Mouse (Mus musculus) thymus, adult 2 months (tissue): ENCODE results near the gene Bsn. TPM values are rescaled to one million over a fixed set of nuclear protein-coding genes. Genes with fewer than 3 reads are reported as not detected.

Experiments used
- DNase-seq: peaks from one replicate; pipeline ENCODE4 v3.0.0; 2021
- H3K27ac ChIP-seq: fragments of 200-500 bp; 2 replicates; pipeline ENCODE4 v1.5.1; 2012; ENCODE audit warnings: low read length, control low read depth; ENCODE audit not compliant: control insufficient read depth, insufficient read depth
- H3K27me3 ChIP-seq: fragments of 200-500 bp; 2 replicates; pipeline ENCODE4 v1.6.1; 2012; ENCODE audit warnings: mild to moderate bottlenecking, low read length, moderate library complexity, mixed read lengths; ENCODE audit not compliant: control insufficient read depth, insufficient read depth
- H3K36me3 ChIP-seq: fragments of 200-500 bp; 2 replicates; pipeline ENCODE4 v1.6.1; 2012; ENCODE audit warnings: mild to moderate bottlenecking, low read length, moderate library complexity; ENCODE audit not compliant: control insufficient read depth, insufficient read depth
- H3K4me1 ChIP-seq: fragments of 200-500 bp; replicated peaks from 2 replicates; pipeline ENCODE4 v1.6.1; 2012; ENCODE audit warnings: low read length; ENCODE audit not compliant: control insufficient read depth, insufficient read depth
- H3K4me3 ChIP-seq: fragments of 200-500 bp; 2 replicates; pipeline ENCODE4 v1.5.1; 2012; ENCODE audit warnings: mild to moderate bottlenecking, low read length, control low read depth, moderate library complexity; ENCODE audit not compliant: control insufficient read depth, insufficient read depth
- CTCF ChIP-seq: fragments of 200-500 bp; IDR thresholded peaks from 2 replicates; pipeline ENCODE4 v1.5.1; 2012; ENCODE audit warnings: mild to moderate bottlenecking, control low read depth, low read length, moderate library complexity, borderline replicate concordance; ENCODE audit not compliant: control insufficient read depth, poor library complexity, insufficient read depth; ENCODE audit errors: extremely low read depth
- POLR2A ChIP-seq: fragments of 200-500 bp; IDR thresholded peaks from 2 replicates; pipeline ENCODE4 v1.6.1; 2012; ENCODE audit warnings: mild to moderate bottlenecking, low read length, control low read depth, moderate library complexity; ENCODE audit not compliant: control insufficient read depth, poor library complexity, insufficient read depth; ENCODE audit errors: extremely low read depth
- WGBS: fragments of 180-500 bp; shearing (Covaris S2); methylation state at CpG from one replicate; pipeline ENCODE4 v1.1.7; 2018; 5-methylcytosine and 5-hydroxymethylcytosine counted together
- polyA plus RNA-seq: library from polyadenylated mRNA; depleted of rRNA; stranded (reverse); fragments of >200 nt; gene quantifications from 2 replicates; pipeline ENCODE4 v1.2.3, GENCODE M21; 2012; rRNA removed

Gene Bsn
- 2.6 and 4.3 TPM in 2 replicates for polyA plus RNA-seq

DNA sequence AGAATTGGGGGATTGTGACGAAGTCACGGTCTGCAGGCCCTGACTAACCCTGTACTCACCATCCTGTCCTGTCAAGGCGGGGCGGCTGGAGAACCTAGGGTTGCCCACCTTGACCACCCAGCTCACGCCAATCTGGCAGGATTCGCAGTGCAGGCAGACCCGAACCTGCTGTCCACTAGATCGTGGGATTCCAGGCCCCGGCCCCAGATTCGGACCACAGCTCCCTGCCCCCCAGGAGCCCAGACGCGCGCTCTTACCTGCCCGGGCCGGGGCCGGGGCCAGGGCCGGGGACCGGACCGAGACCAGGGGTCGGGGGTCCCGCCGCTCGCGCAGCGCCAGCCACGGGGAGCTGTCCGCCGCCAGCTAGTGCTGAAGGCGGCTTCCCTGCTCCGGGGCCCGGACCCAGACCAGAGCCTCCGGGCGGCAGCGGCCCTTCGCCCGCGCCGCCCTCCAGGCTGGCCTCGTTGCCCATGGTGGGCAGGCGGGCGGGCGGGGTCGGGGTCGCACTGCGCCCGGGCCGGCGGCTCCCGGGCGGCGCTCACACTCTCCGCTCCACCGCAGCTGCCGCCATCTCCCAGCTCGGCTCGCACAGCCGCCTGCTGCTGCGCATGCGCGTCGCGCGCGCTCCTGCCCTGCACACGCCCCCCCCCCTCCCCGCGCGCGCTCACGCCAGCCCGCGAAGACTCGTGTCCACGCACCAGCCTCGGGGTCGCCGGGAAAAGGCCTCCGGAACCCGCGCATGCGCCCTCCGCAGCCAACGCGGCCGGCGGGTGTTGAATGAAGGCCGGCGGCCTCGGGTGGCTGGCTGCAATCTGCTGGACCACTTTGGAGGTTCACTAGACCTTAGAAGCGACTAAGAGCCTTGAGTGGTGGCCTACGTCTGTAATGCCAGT is at the start of gene Bsn:
Bsn (minus strand) TSS at position 598 of the 893 bp plus-strand sequence.
- TF ChIP-seq POLR2A: no peak
- TF ChIP-seq CTCF: no peak
- H3K27me3 ChIP-seq: peaks cover 13% of the 10 kb centered on the region; the same call in 1 of the 2 replicates
- H3K4me1 ChIP-seq: peaks cover 7% of the 10 kb centered on the region; the same call in 1 of the 2 replicates
- 5% methylated on average over 88 of the region's 91 CpGs for whole genome bisulfite sequencing
- H3K36me3 ChIP-seq: no peaks in the 10 kb centered on the region
- DNase-seq: peak; percentile 60
- no peak within 1 kb of the TSS for H3K27ac ChIP-seq
- H3K4me3 ChIP-seq: peak within 1 kb of the TSS; percentile 41

DNA sequence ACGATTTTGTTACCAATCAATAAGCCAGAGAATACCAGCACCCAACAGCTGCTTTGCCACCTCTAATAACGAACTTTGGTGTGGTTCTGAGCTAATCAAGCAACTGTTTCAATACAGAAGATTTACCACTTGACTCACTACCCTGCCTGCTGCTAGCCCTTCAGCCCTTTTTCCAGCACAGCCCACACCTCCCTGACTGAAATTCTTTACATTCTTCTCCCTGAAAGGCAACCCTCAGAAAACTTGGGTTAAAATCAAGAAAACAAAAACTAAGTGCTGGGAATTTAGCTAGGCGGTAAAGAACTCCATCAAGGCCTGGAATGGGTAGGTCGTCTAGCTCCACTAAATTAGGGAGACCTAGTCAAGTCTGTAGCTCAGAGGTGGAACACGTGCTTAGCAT is 49.8 kb upstream of the Bsn start:
- 98% methylated on average over 5 of the region's 5 CpGs for WGBS
- TF ChIP-seq CTCF (no peak), POLR2A (no peak)
- no peak for DNase-seq
- Histone ChIP-seq H3K27me3 (no peaks in the 10 kb centered on the region), H3K4me1 (peaks cover 3% of the 10 kb centered on the region; the same call in 1 of the 2 replicates), H3K27ac (no peak overlapping the region), H3K4me3 (no peak overlapping the region), H3K36me3 (no peaks in the 10 kb centered on the region)

DNA sequence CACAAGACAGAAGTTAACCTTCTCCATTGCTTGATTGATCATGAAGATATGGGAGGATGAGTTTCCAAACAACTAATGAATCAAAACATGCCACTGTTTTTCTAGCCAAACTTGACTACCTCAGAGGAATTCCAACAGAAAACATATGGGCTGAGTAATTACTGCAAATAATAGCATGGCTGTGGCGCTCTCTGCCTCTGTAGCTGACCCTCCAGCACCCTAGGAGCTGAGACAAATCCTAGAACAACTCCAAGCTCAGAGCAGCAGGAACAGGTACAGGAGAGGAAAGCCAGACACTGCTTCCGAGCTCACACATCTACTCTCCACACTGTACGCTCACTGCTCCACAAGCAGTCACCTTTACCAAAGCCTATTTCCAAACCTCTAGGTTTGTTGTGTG is 48.6 kb upstream of the Bsn start:
- no peak for TF ChIP-seq CTCF
- no peak for TF ChIP-seq POLR2A
- Histone ChIP-seq H3K27ac (no peak overlapping the region), H3K4me3 (no peak overlapping the region), H3K27me3 (no peaks in the 10 kb centered on the region), H3K36me3 (no peaks in the 10 kb centered on the region), H3K4me1 (peaks cover 5% of the 10 kb centered on the region; the same call in 1 of the 2 replicates)
- WGBS: 98% methylated on average over 3 of the region's 3 CpGs
- no peak for DNase-seq

DNA sequence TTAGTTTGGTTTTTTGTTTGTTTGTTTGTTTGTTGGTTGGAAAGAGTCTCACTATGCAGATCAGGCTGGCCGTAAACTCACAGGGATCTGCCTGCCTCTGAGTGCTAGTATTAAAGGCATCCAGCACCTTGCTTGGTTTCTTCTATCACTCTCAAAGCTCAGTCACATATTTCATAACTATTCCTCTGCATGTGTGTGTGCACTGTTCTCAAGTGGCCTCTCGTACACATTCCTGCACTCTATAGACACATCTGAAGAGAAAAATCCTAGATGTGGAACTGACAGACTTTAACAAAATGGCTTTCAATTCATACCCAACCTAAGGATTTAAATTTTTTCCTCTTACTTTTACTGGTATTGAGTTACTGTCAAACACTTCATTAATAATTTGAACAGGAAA is 48.2 kb upstream of the Bsn start:
- no peak overlapping the region for H3K27ac ChIP-seq
- 99% methylated on average over 2 of the region's 2 CpGs for WGBS
- H3K36me3 ChIP-seq: no peaks in the 10 kb centered on the region
- TF ChIP-seq CTCF: no peak
- TF ChIP-seq POLR2A: no peak
- DNase-seq: no peak
- no peaks in the 10 kb centered on the region for H3K27me3 ChIP-seq
- peaks cover 5% of the 10 kb centered on the region; the same call in 1 of the 2 replicates for H3K4me1 ChIP-seq
- no peak overlapping the region for H3K4me3 ChIP-seq

DNA sequence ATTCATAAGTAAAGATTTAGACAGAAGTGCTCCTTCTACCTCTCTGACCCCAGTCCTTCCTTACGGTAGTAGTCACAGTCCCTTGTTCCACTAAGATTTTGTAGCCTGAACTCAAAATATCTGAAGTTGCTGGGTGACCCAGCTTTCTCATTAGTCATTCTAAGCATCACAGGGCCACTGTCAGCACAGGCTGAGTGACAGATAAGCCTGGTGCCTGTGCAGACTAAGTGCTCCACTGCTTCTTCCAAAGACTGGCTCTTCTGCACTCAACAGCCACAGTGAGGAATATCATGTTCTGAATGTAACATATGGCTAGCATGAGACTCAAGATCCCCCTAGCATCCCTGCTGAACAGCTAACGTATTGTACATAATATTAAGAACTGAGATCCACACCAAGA is 44.5 kb upstream of the Bsn start:
- Histone ChIP-seq H3K4me3 (no peak overlapping the region), H3K4me1 (peaks cover 5% of the 10 kb centered on the region; the same call in 1 of the 2 replicates), H3K36me3 (no peaks in the 10 kb centered on the region), H3K27me3 (no peaks in the 10 kb centered on the region), H3K27ac (no peak overlapping the region)
- 99% methylated on average over 2 of the region's 2 CpGs for WGBS
- no peak for DNase-seq
- no peak for TF ChIP-seq POLR2A

DNA sequence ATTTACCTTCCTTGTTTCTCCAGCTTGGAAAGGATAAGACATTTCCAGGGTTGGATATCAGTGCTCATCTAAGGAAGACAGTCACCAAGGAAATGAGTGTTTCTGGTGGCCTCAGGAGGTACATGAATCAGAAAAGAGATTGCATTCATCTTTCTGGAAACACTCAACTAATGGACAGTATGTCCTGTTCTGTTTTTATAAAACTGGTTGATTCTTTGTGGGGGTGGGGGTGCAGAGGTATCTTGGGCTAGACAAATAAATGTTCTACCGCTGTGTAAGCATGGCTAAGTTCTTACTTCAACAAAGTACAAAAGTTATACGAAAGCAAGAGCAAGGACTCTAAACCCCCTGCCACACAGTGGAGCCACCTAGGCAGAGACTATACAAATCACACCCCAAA is 42.7 kb upstream of the Bsn start:
- no peaks in the 10 kb centered on the region for H3K27me3 ChIP-seq
- WGBS: 98% methylated on average over 2 of the region's 2 CpGs
- H3K4me3 ChIP-seq: no peak overlapping the region
- H3K27ac ChIP-seq: no peak overlapping the region
- no peak for DNase-seq
- no peaks in the 10 kb centered on the region for H3K36me3 ChIP-seq
- H3K4me1 ChIP-seq: peaks cover 5% of the 10 kb centered on the region; the same call in 1 of the 2 replicates
- TF ChIP-seq CTCF (no peak), POLR2A (no peak)
